Mouse (Mus musculus): ENCODE measurements at regions not wholly inside any gene's neighbourhood (a gene's known extent, or its start where the extent isn't known, plus 50 kb on each side); places are given as distances from the start of the nearest gene placed in this dataset.

DNA sequence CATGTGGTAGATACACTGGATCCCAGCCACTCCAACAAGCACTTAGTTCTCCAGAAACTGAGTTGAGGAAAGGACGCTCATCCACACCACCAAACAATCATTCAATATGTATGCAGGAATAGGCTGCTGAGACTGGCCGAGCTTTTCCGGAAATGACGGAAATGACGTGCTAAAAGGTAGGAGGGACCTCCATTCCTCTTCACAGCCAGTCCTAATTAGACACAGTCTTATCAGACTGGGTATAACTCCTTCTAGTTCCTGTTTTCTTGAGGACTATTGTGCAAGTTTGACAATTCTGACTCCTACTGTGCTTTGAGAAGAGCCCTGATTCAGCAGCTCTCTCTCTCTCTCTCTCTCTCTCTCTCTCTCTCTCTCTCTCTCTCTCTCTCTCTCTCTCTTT, 477.9 kb upstream of the Gm26657 start:
- ATAC-seq: no peak

DNA sequence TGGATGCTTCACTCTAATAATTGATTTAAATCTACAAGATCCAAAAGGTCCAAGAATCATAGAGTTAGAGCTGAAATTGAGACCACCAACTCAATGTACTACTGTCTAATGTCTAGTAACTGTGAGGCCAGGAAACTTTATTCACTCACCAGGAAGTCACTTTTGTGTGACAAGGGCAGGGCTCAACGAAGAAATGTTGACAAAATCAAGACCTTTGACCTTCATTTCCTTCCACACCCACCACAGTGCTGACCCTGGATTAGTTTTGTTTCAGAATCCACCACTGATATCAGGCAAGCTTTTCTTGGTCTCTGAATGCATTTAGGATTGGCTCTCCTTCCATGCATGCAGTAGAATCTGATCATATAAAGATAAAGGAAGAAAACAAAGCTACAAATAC, 487.5 kb upstream of the Gm26657 start:
- no peak for ATAC-seq

- no peak for ATAC-seq
Observed at GRCm38 (mm10) chr4:56251766-56252165, 488.1 kb upstream of the Gm26657 start.

GRCm38 (mm10) chr4:56250611-56251010, 489.3 kb upstream of the Gm26657 start:
- ATAC-seq: no peak

DNA sequence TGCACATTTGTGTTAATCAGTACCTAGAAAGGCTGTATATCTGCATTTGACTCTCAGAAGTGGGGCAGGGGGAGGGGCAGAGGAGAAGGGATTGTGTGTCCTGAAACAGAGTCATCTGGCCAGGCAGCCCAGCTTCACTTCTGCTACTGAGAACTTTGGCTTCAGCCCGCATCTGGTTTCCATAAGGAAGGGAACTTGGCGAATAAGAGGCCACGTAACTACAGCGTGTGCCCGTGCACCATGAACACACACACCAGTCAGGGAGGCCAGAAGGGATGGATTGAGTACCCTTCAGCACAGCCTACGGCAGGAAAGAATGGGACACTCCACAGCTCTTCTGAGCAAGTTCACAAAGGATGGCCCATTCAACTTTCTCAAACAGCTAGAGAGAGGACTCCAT, 496.0 kb upstream of the Gm26657 start:
- ATAC-seq: no peak

- no peak for ATAC-seq
Observed at GRCm38 (mm10) chr4:56238496-56239488, 501.1 kb upstream of the Gm26657 start.

- ATAC-seq: no peak
Observed at GRCm38 (mm10) chr4:56231414-56231813, 508.5 kb upstream of the Gm26657 start.

DNA sequence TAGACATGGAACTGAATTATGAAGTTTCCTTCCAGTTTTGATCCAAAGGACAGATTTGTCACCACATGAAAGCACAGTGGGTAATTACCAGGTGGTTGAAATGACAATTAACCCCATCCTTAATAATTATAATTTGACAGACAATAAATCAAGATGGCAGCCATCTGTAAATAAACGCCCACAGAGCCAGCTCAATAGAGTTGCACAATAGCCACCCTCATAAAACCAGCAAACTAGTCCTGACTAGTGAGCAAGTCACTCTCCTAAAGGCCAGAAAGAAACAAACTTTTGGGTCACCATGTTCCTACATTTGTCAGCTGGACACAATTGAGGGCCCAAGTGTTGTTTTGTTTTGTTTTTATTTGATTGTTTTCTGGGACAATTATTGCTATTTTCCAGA, 509.4 kb upstream of the Gm26657 start:
- ATAC-seq: no peak

DNA sequence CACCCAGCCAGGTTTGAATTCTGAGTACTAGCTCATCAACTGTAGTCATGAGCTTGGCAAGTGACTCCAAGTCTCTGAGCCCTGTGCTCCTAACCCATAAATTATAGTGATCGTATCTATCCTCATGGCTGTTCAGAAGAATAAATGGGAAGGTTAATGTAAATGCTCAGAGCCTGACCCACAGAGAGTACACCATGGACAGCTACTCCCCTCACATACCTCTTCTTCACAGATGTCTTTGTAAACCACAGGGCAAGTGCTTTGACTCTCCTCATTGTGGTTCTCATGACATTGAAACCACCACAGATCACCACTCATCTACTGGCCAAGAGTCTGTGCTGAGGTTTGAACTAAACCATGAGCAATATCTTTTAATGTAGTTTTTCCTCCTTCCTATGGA, 513.4 kb upstream of the Gm26657 start:
- ATAC-seq: no peak

- no peak for ATAC-seq
Observed at GRCm38 (mm10) chr4:56224542-56224941, 515.3 kb upstream of the Gm26657 start.

GRCm38 (mm10) chr4:56222023-56222776, 517.7 kb upstream of the Gm26657 start:
- peak; percentile 84 for ATAC-seq

GRCm38 (mm10) chr4:56220531-56220930, 519.3 kb upstream of the Gm26657 start:
- ATAC-seq: no peak

DNA sequence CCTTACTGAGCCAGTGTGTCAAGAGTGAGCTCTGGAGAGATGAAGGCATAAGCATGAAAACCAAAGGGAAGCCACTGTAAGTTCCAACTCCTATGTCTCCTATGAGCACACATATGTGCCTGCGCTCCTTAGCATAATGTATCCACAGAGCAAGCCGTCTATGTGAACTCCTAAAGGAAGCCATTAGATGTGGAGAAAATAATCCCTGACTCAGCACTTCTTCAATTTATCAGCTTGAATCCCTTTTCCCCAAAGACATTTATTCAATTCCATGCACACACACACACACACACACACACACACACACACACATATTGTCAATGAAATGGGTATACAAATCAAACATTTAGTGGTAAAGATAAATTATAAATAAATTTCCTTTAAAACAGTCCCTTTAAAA, 530.4 kb upstream of the Gm26657 start:
- ATAC-seq: no peak

DNA sequence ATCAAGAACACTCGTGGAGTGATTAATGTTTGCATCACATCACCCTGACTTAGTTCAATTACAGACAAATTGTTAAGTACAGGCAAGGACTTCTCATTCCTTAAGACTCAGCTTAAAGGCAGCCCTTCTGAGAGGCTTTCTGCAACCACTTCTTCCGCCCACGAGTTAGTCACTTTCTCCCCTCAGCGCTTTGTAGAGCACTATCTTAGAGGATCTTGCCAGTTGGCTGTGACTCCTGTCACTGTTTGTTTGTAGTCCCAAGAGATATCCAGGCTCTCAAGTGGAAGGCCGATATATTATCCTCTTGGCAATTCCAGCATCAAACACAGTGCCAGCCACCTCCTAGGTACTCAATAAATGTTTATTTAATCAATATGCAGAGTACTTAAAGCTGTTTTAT, 532.1 kb upstream of the Gm26657 start:
- ATAC-seq: no peak

- ATAC-seq: no peak
Observed at GRCm38 (mm10) chr4:56205069-56205468, 534.8 kb upstream of the Gm26657 start.

DNA sequence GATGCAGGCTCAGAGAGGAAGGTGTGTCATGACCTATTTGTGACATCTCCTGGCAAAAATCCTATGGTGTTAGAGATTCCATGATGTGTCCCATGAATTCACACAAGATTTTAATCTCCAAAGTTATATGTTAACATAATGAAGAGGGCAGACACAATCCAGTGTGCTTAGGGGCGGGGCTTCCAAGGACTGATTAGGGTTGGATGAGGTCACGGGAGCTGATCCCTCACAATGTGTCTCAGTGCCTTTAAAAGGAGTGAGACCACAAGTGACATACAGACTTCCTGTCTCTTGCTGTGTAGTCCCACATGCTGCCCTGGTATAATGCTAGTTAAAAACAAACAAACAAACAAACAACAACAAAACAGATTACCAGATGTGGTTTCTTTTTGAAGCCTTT, 546.5 kb upstream of the Gm26657 start:
- no peak for ATAC-seq

DNA sequence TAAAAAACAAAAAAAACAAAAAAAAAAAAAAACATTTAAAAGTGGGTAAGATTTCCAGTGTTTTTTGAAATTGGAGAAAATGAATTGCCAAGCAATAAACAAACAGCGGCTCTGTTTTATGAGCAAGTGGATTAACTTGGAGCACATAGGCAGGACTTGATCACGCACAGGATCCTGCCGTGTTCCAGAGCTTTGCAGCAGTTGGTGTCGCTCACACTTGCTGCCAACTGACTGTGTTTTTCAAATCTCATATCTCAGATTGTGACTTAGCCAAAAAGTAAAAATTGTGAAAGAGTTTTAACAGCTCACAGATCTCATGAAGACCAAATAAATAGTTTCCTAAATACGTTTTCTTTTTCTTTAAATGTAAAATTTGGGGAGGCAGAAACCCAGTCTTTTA, 547.4 kb upstream of the Gm26657 start:
- ATAC-seq: no peak

GRCm38 (mm10) chr4:56179566-56179965, 560.3 kb upstream of the Gm26657 start:
- ATAC-seq: no peak

DNA sequence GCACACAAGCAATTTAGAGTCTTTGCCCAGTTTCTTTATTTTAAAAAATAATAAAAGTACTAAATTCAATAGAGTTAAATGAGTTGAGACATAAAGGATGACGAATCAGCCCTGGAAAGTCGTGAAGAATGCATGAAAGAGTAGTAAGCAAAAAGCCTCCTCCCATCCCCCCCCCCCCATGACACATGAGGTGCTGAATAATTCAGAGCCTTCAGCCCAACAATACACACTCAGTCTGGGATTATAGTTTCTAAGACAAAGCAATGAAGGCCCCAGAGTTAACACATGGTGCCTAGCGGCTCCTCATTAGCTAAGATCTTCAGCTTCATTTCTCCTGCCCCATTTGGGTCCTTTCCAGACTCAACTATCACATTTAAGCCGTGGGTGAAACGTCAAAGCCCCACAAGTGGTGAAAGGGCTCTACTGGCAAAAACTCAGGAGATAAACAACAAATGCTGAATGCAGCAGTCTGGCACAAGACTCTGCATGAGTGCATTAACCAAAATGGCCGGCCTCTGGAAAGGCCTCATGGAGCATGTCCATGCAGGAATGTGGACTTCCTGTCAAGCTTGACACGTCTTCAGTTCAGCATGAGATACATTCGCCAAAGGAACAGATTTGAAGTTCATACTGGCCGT, 560.9 kb upstream of the Gm26657 start:
- no peak for ATAC-seq

DNA sequence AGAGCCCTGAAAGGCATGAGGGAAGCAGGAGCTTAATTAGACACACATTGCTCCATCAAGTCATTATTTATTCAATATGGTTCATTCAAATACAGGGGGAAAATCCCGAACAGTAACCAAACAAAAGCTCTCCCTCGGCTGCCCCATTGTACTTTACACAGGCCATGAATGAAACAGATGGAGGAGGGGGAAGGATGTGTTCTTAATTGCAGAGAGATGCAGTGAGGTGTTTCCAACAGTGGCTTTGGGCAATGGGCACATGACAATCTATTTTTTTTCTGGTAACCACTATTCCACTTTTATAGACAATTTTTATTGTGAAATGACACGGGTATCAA, 578.6 kb upstream of the Gm26657 start:
- no peak for ATAC-seq

DNA sequence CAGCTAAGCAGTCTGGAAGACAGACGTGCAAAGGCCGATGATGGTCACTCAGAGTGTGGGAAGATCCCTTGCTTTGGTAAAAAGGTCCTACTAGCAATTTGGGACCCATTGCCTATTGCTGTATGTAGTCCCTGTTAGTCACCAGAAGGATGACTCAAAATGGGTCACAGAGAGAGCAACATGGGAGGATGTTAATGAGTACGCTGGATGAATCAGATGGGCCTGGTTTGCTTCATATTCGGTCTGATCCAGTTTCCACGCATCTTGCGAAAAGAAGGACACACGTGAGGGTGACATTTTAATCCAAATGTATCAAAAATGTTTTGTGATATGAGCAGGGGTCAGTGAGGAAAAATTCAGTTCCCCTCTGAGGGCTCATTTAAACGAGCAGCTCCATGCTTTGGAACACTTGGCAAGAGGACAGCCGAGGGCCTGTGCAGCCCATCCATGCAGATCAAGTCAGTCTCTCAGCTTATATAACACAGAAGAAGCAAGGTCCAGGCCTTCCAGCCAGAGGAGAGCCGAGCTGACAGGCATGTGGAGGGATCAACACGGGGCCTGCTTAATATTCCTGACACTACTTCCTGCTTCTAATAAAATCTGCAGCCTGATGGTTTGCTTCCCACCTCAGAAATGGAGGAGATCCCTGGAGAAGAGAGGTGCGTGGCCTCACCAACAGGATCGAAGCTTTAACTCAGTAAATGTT, 579.2 kb upstream of the Gm26657 start:
- ATAC-seq: no peak

- ATAC-seq: no peak
Observed at GRCm38 (mm10) chr4:56157521-56158065, 582.3 kb upstream of the Gm26657 start.

DNA sequence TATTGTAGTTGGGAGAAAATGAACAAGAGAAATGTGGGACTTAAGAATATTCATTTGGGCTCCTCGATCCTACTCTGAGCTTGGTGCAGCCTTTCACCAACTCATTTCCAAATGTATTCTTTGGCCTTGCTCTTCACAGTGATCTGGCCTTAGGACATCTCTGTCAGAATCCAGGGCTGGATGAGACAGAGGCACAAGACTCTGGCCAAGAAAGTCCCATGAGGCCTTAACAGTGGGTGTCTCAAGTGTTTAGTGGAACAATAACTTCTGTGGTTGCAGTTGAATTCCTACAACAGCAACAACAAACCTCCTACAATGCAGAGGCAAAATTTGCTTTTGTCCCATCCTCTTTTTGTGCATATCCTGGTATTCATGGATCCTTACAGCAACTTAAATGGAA, 589.2 kb upstream of the Gm26657 start:
- ATAC-seq: no peak

All from inflammation-experienced regulatory T-cells, adult 6 months (primary cell).